In genomic region chr8:3493845-3494208, GRCm38 (mm10) we compare ENCODE assay signal across 8 mouse cellular contexts. TPM values are rescaled to one million over a fixed set of nuclear protein-coding genes. Genes with fewer than 3 reads are reported as not detected.
A peak's percentile ranks its signal among the peaks of the same experiment; 100 is the strongest.
DNase-seq lines count a peak whose midpoint lies in the region; ATAC-seq and TF ChIP-seq lines count a peak whose summit lies in the region.

No protein-coding gene starts in this region.

- peak overlapping the region; percentile 96 for H3K4me3 ChIP-seq in heart, embryonic 13.5 days
- peak overlapping the region; percentile 90 for H3K4me3 ChIP-seq in bone marrow macrophage, adult 2 months (ENCODE audit: insufficient read depth, low read length)
- H3K4me3 ChIP-seq in hindbrain, embryonic 10.5 days = peak overlapping the region; percentile 89
- peak overlapping the region; percentile 92 for H3K4me3 ChIP-seq in midbrain, embryonic 11.5 days (ENCODE audit: low read depth, low read length)

- peaks cover 39% of the 10 kb centered on the region for H3K36me3 ChIP-seq in heart, embryonic 13.5 days
- peaks cover 45% of the 10 kb centered on the region for H3K36me3 ChIP-seq in hindbrain, embryonic 10.5 days
- H3K36me3 ChIP-seq in midbrain, embryonic 11.5 days (ENCODE audit: control insufficient read depth, insufficient read depth, low read length) = peaks cover 25% of the 10 kb centered on the region

- H3K9ac ChIP-seq in heart, embryonic 13.5 days = peak overlapping the region; percentile 98
- peak overlapping the region; percentile 99 for H3K9ac ChIP-seq in midbrain, embryonic 11.5 days (ENCODE audit: low read length)

- peaks cover 6% of the 10 kb centered on the region; the same call in 1 of the 2 replicates for H3K9me3 ChIP-seq in heart, embryonic 13.5 days
- H3K9me3 ChIP-seq in hindbrain, embryonic 10.5 days = peaks cover 26% of the 10 kb centered on the region
- H3K9me3 ChIP-seq in midbrain, embryonic 11.5 days (ENCODE audit: control insufficient read depth, low read length) = peaks cover 6% of the 10 kb centered on the region; the same call in 1 of the 2 replicates

- ATAC-seq in heart, embryonic 13.5 days (ENCODE audit: extremely low read depth, insufficient number of reproducible peaks, low FRiP score, low TSS enrichment) = no peak
- ATAC-seq in midbrain, embryonic 11.5 days (ENCODE audit: low FRiP score) = peak; percentile 3; the same call in 1 of the 2 replicates
- no peak for ATAC-seq in monocyte, adult 5-6 weeks (replicated peaks; ENCODE audit: insufficient number of reproducible peaks, low FRiP score, low TSS enrichment, poor library complexity, severe bottlenecking)

- no peak for TF ChIP-seq CTCF in bone marrow macrophage, adult 2 months (IDR thresholded peaks at IDR 0.05; ENCODE audit: low read depth, low read length)

- DNase-seq in heart, adult 9 months (ENCODE audit: low spot score in 2 of 2) = no peak
- DNase-seq in hindbrain, embryonic 10.5 days (ENCODE audit: low spot score) = no peak
- no peak for DNase-seq in midbrain, embryonic 11.5 days (ENCODE audit: low spot score, missing footprints)
- DNase-seq in urinary bladder, postnatal 14 days (ENCODE audit: low spot score) = no peak
- no peak for DNase-seq in gastrocnemius, postnatal 10 days

- H3K27me3 ChIP-seq in heart, embryonic 13.5 days (replicated peaks) = no peaks in the 10 kb centered on the region
- H3K27me3 ChIP-seq in hindbrain, embryonic 10.5 days (ENCODE audit: insufficient read depth, poor library complexity, severe bottlenecking) = no peaks in the 10 kb centered on the region
- H3K27me3 ChIP-seq in midbrain, embryonic 11.5 days (ENCODE audit: control insufficient read depth, insufficient read depth, low read length) = no peaks in the 10 kb centered on the region

- TF ChIP-seq POLR2A in bone marrow macrophage, adult 2 months (IDR thresholded peaks at IDR 0.05; ENCODE audit: borderline replicate concordance, low read depth, low read length) = no peak

- peaks cover 13% of the 10 kb centered on the region for H3K4me1 ChIP-seq in heart, embryonic 13.5 days
- H3K4me1 ChIP-seq in bone marrow macrophage, adult 2 months (ENCODE audit: control insufficient read depth, insufficient read depth, low read length) = peaks cover 4% of the 10 kb centered on the region
- H3K4me1 ChIP-seq in hindbrain, embryonic 10.5 days (replicated peaks) = peaks cover 21% of the 10 kb centered on the region
- H3K4me1 ChIP-seq in midbrain, embryonic 11.5 days (ENCODE audit: control insufficient read depth, insufficient read depth, low read length) = peaks cover 12% of the 10 kb centered on the region

- 23% methylated on average over 6 of the region's 6 CpGs for WGBS in heart, embryonic 13.5 days
- 50% methylated on average over 6 of the region's 6 CpGs for WGBS in hindbrain, embryonic 10.5 days
- WGBS in midbrain, embryonic 11.5 days = 41% methylated on average over 6 of the region's 6 CpGs

- peak overlapping the region; percentile 84 for H3K4me2 ChIP-seq in heart, embryonic 13.5 days
- peak overlapping the region; percentile 74 for H3K4me2 ChIP-seq in midbrain, embryonic 11.5 days

- H3K27ac ChIP-seq in heart, embryonic 13.5 days (replicated peaks) = peak overlapping the region; percentile 85
- H3K27ac ChIP-seq in bone marrow macrophage, adult 2 months (ENCODE audit: insufficient read depth, low read depth, low read length) = no peak overlapping the region
- H3K27ac ChIP-seq in hindbrain, embryonic 10.5 days = peak overlapping the region; percentile 99
- H3K27ac ChIP-seq in midbrain, embryonic 11.5 days (ENCODE audit: low read depth, low read length) = peak overlapping the region; percentile 50; the same call in 1 of the 2 replicates

RNA-seq across cellular contexts. Expression of gene Zfp358, which starts 0.9 kb away (rescaled TPM):
- polyA plus RNA-seq in heart, embryonic 13.5 days (2015; fragmentation: Nextera tagmentation; extraction: Ambion mirVana) = 30.7 and 32.0 TPM in 2 replicates
- polyA plus RNA-seq in bone marrow macrophage, adult 2 months (2012; ENCODE audit: insufficient read depth, insufficient read length, missing spikeins) = 17.1 and 20.8 TPM in 2 replicates
- 74.1 and 98.1 TPM in 2 replicates for polyA plus RNA-seq in hindbrain, embryonic 10.5 days (2016; fragmentation: Nextera tagmentation; extraction: Ambion mirVana)
- polyA plus RNA-seq in midbrain, embryonic 11.5 days (2014; fragmentation: Nextera tagmentation; extraction: Ambion mirVana) = 30.2 and 31.3 TPM in 2 replicates
- total RNA-seq in monocyte, adult 5-6 weeks (2017) = 1.6 to 2.7 TPM (median 2.0 TPM) in 3 replicates
- total RNA-seq in gastrocnemius, postnatal 10 days (2021) = 10 to 100 TPM; 16.0 to 18.7 TPM

RNA-seq across cellular contexts. Expression of gene Mcoln1, which starts 6.4 kb away (rescaled TPM):
- 46.1 and 46.7 TPM in 2 replicates for polyA plus RNA-seq in heart, embryonic 13.5 days (2015; fragmentation: Nextera tagmentation; extraction: Ambion mirVana)
- 112 and 117 TPM in 2 replicates for polyA plus RNA-seq in bone marrow macrophage, adult 2 months (2012; ENCODE audit: insufficient read depth, insufficient read length, missing spikeins)
- 63.4 and 73.9 TPM in 2 replicates for polyA plus RNA-seq in hindbrain, embryonic 10.5 days (2016; fragmentation: Nextera tagmentation; extraction: Ambion mirVana)
- 44.6 and 47.5 TPM in 2 replicates for polyA plus RNA-seq in midbrain, embryonic 11.5 days (2014; fragmentation: Nextera tagmentation; extraction: Ambion mirVana)
- 46.3 to 51.3 TPM (median 48.3 TPM) in 3 replicates for total RNA-seq in monocyte, adult 5-6 weeks (2017)
- total RNA-seq in gastrocnemius, postnatal 10 days (2021) = 10 to 100 TPM; 19.0 to 23.9 TPM

RNA-seq across cellular contexts. Expression of gene Pnpla6, which starts 21.4 kb away (rescaled TPM):
- polyA plus RNA-seq in heart, embryonic 13.5 days (2015; fragmentation: Nextera tagmentation; extraction: Ambion mirVana) = 16.6 and 18.0 TPM in 2 replicates
- polyA plus RNA-seq in bone marrow macrophage, adult 2 months (2012; ENCODE audit: insufficient read depth, insufficient read length, missing spikeins) = 36.0 and 39.9 TPM in 2 replicates
- polyA plus RNA-seq in hindbrain, embryonic 10.5 days (2016; fragmentation: Nextera tagmentation; extraction: Ambion mirVana) = 22.4 and 23.1 TPM in 2 replicates
- 15.6 and 15.8 TPM in 2 replicates for polyA plus RNA-seq in midbrain, embryonic 11.5 days (2014; fragmentation: Nextera tagmentation; extraction: Ambion mirVana)
- 30.8 to 45.4 TPM (median 31.3 TPM) in 3 replicates for total RNA-seq in monocyte, adult 5-6 weeks (2017)
- total RNA-seq in gastrocnemius, postnatal 10 days (2021) = 10 to 100 TPM; 13.6 to 15.4 TPM

RNA-seq across cellular contexts. Expression of gene Tex45, which starts 23.2 kb away (rescaled TPM):
- not detected in 2 replicates for polyA plus RNA-seq in heart, embryonic 13.5 days (2015; fragmentation: Nextera tagmentation; extraction: Ambion mirVana)
- not detected in 2 replicates for polyA plus RNA-seq in bone marrow macrophage, adult 2 months (2012; ENCODE audit: insufficient read depth, insufficient read length, missing spikeins)
- polyA plus RNA-seq in hindbrain, embryonic 10.5 days (2016; fragmentation: Nextera tagmentation; extraction: Ambion mirVana) = not detected in 2 replicates
- polyA plus RNA-seq in midbrain, embryonic 11.5 days (2014; fragmentation: Nextera tagmentation; extraction: Ambion mirVana) = 0.23 TPM in 1 of 2 replicates, not detected in the other
- 0.29 TPM in 1 of 3 replicates, not detected in the others for total RNA-seq in monocyte, adult 5-6 weeks (2017)
- total RNA-seq in gastrocnemius, postnatal 10 days (2021) = under 1 TPM in 1 of 2 experiments, not detected in 1; 0.14 TPM

RNA-seq across cellular contexts. Expression of gene Pex11g, which starts 26.3 kb away (rescaled TPM):
- 4.9 and 7.2 TPM in 2 replicates for polyA plus RNA-seq in heart, embryonic 13.5 days (2015; fragmentation: Nextera tagmentation; extraction: Ambion mirVana)
- polyA plus RNA-seq in bone marrow macrophage, adult 2 months (2012; ENCODE audit: insufficient read depth, insufficient read length, missing spikeins) = 3.1 and 4.5 TPM in 2 replicates
- polyA plus RNA-seq in hindbrain, embryonic 10.5 days (2016; fragmentation: Nextera tagmentation; extraction: Ambion mirVana) = 4.4 TPM in 2 replicates
- polyA plus RNA-seq in midbrain, embryonic 11.5 days (2014; fragmentation: Nextera tagmentation; extraction: Ambion mirVana) = 1.8 and 2.8 TPM in 2 replicates
- total RNA-seq in monocyte, adult 5-6 weeks (2017) = 1.7 to 2.1 TPM in 2 of 3 replicates, not detected in the other
- total RNA-seq in gastrocnemius, postnatal 10 days (2021) = 1 to 10 TPM; 3.0 to 3.6 TPM
